Mouse (Mus musculus) adrenal gland, postnatal 36 days (tissue): ENCODE measurements around the gene Ckm. TPM values are rescaled to one million over a fixed set of nuclear protein-coding genes. Genes with fewer than 3 reads are reported as not detected.

ENCODE experiments used
- DNase-seq, 2 experiments: peaks; one replicate each; pipeline ENCODE4 v3.0.0; 2021; ENCODE audit warnings: mixed read lengths in 1 of 2
- long read RNA-seq, 2 experiments: library from polyadenylated mRNA; stranded (forward); transcript quantifications; one replicate each; pipeline ENCODE4 v2.0.0; 2021; ENCODE audit warnings: borderline sequencing depth in 2 of 2
- total RNA-seq, 2 experiments: library from RNA; stranded (reverse); gene quantifications; 2 replicates each; pipeline ENCODE4 v1.2.3; 2021

The Ckm gene
- under 1 TPM in 1 of 2 experiments, not detected in 1; 0.66 TPM for total RNA-seq
- long read RNA-seq, experiment 1, transcript Ckm-203 (8 exons, 2,742 nt) = major isoform, 264 of 278 reads
- long read RNA-seq, experiment 1, partial matches to known transcripts = 12 of 278 reads
- long read RNA-seq, experiment 1, other reads (novel, unspliced or antisense) = 2 of 278 reads
- long read RNA-seq, experiment 2, partial matches to known transcripts = 1 of 1 reads
- long read RNA-seq, experiment 2, other reads (novel, unspliced or antisense) = 0 of 1 reads

GRCm38 (mm10) chr7:19404476-19404875 lies at the start of gene Ckm:
TSS of gene Ckm (plus strand) at chr7:19404776.
- no peak for DNase-seq

- DNase-seq = no peak
Measured at GRCm38 (mm10) chr7:19354991-19355390, 49.6 kb upstream of the Ckm start.

GRCm38 (mm10) chr7:19356311-19356710 lies 48.3 kb upstream of the Ckm start:
- no peak for DNase-seq

- no peak for DNase-seq
Measured at GRCm38 (mm10) chr7:19357381-19358375, 46.9 kb upstream of the Ckm start.

GRCm38 (mm10) chr7:19358634-19359033 lies 45.9 kb upstream of the Ckm start:
- no peak for DNase-seq

GRCm38 (mm10) chr7:19359299-19359891 lies 45.2 kb upstream of the Ckm start, which contains the start of the genes Cd3eap and Ppp1r13l:
TSS of gene Cd3eap (minus strand) at chr7:19359483.
TSS of gene Ppp1r13l (plus strand) at chr7:19359749.
- peak; percentile 89 to 93 for DNase-seq

GRCm38 (mm10) chr7:19359892-19360641 lies 44.5 kb upstream of the Ckm start:
- peak; percentile 83 for DNase-seq

- peak; percentile 96 for DNase-seq
Measured at GRCm38 (mm10) chr7:19360944-19361343, 43.6 kb upstream of the Ckm start.

GRCm38 (mm10) chr7:19361720-19362119 lies 42.9 kb upstream of the Ckm start:
- peak; percentile 84 to 90 for DNase-seq

- no peak for DNase-seq
Measured at GRCm38 (mm10) chr7:19362276-19362675, 42.3 kb upstream of the Ckm start.

GRCm38 (mm10) chr7:19363881-19364280 lies 40.7 kb upstream of the Ckm start:
- DNase-seq = peak; percentile 79 to 87

GRCm38 (mm10) chr7:19365376-19365775 lies 39.2 kb upstream of the Ckm start:
- no peak for DNase-seq

- DNase-seq = peak; percentile 82 to 89
Measured at GRCm38 (mm10) chr7:19368380-19368779, 36.2 kb upstream of the Ckm start.

- peak; percentile 62 to 80 for DNase-seq
Measured at GRCm38 (mm10) chr7:19369823-19370425, 34.7 kb upstream of the Ckm start.

- no peak for DNase-seq
Measured at GRCm38 (mm10) chr7:19373367-19373766, 31.2 kb upstream of the Ckm start.

GRCm38 (mm10) chr7:19375368-19375767 lies 29.2 kb upstream of the Ckm start:
- no peak for DNase-seq

- no peak for DNase-seq
Measured at GRCm38 (mm10) chr7:19376019-19376418, 28.6 kb upstream of the Ckm start.

- no peak for DNase-seq
Measured at GRCm38 (mm10) chr7:19378049-19378448, 26.5 kb upstream of the Ckm start.

- DNase-seq = peak; percentile 99 to 100
Measured at GRCm38 (mm10) chr7:19381377-19382165, 23.0 kb upstream of the Ckm start, which contains the start of gene Ercc2. TSS of gene Ercc2 (plus strand) at chr7:19382010.

GRCm38 (mm10) chr7:19382166-19382541 lies 22.4 kb upstream of the Ckm start:
- DNase-seq = peak; percentile 46 to 56
